Mouse (Mus musculus) macrophage (primary cell): ENCODE data around the gene Gif. TPM values are rescaled to one million over a fixed set of nuclear protein-coding genes. Genes with fewer than 3 reads are reported as not detected.
A peak's percentile ranks its signal among the peaks of the same experiment; 100 is the strongest.

ENCODE experiments used
- H3K27ac ChIP-seq: fragments of 350-480 bp; formaldehyde crosslinking; 2 replicates; pipeline ENCODE4 v1.9.0; 2021
- H3K36me3 ChIP-seq: fragments of 350-480 bp; formaldehyde crosslinking; 2 replicates; pipeline ENCODE4 v1.9.0; 2021; ENCODE audit errors: inconsistent target
- H3K4me3 ChIP-seq: fragments of 350-480 bp; formaldehyde crosslinking; 2 replicates; pipeline ENCODE4 v1.9.0; 2021; ENCODE audit errors: inconsistent target
- H3K79me2 ChIP-seq: fragments of 350-480 bp; formaldehyde crosslinking; 2 replicates; pipeline ENCODE4 v1.9.0; 2021; ENCODE audit errors: inconsistent target
- WGBS: methylation state at CpG from one replicate; pipeline ENCODE4 v1.1.7; 2026; ENCODE audit warnings: inconsistent platforms; ENCODE audit not compliant: missing documents; 5-methylcytosine and 5-hydroxymethylcytosine counted together
- polyA plus RNA-seq: library from polyadenylated mRNA; stranded (reverse); fragments of 250-400 nt; gene quantifications from 3 replicates; pipeline ENCODE4 v1.2.4, GENCODE M21; 2018; ENCODE audit warnings: inconsistent platforms

Gene Gif
- polyA plus RNA-seq, 1 experiment from 2014 or later = not detected

GRCm38 (mm10) chr19:11770205-11770892, 23.0 kb downstream of the Gif start, which contains the start of gene Mrpl16:
TSS of gene Mrpl16 (plus strand) at chr19:11770391.
- H3K27ac ChIP-seq = peak within 1 kb of the TSS; percentile 34
- under 1% methylated on average over 30 of the region's 30 CpGs for WGBS
- H3K4me3 ChIP-seq = peak within 1 kb of the TSS; percentile 86
- H3K79me2 ChIP-seq = no peaks in the 10 kb centered on the region
- H3K36me3 ChIP-seq = peaks cover 21% of the 10 kb centered on the region; the same call in 1 of the 2 replicates

GRCm38 (mm10) chr19:11777191-11777865, 30.0 kb downstream of the Gif start:
- Histone ChIP-seq H3K27ac (no peak overlapping the region), H3K36me3 (peaks cover 47% of the 10 kb centered on the region), H3K79me2 (no peaks in the 10 kb centered on the region), H3K4me3 (no peak overlapping the region)
- 77% methylated on average over 7 of the region's 7 CpGs for WGBS

- Histone ChIP-seq H3K4me3 (no peak overlapping the region), H3K36me3 (peaks cover 66% of the 10 kb centered on the region), H3K27ac (no peak overlapping the region), H3K79me2 (no peaks in the 10 kb centered on the region)
- WGBS = 93% methylated on average over 14 of the region's 14 CpGs
These were observed 38.2 kb downstream of the Gif start for GRCm38 (mm10) chr19:11785409-11786154.

GRCm38 (mm10) chr19:11787826-11788225, 40.5 kb downstream of the Gif start:
- no peak overlapping the region for H3K4me3 ChIP-seq
- H3K79me2 ChIP-seq = peaks cover 7% of the 10 kb centered on the region; the same call in 1 of the 2 replicates
- peaks cover 51% of the 10 kb centered on the region for H3K36me3 ChIP-seq
- 89% methylated on average over 6 of the region's 6 CpGs for WGBS
- no peak overlapping the region for H3K27ac ChIP-seq

- H3K79me2 ChIP-seq = peaks cover 16% of the 10 kb centered on the region
- H3K27ac ChIP-seq = no peak overlapping the region
- peaks cover 40% of the 10 kb centered on the region for H3K36me3 ChIP-seq
- WGBS = 98% methylated on average over 6 of the region's 6 CpGs
- no peak overlapping the region for H3K4me3 ChIP-seq
These were observed 41.5 kb downstream of the Gif start for GRCm38 (mm10) chr19:11788876-11789275.

- Histone ChIP-seq H3K79me2 (peaks cover 46% of the 10 kb centered on the region), H3K27ac (no peak overlapping the region), H3K4me3 (no peak overlapping the region), H3K36me3 (peaks cover 21% of the 10 kb centered on the region; the same call in 1 of the 2 replicates)
- WGBS = 56% methylated on average over 5 of the region's 5 CpGs
These were observed 44.5 kb downstream of the Gif start for GRCm38 (mm10) chr19:11791825-11792224.

GRCm38 (mm10) chr19:11793741-11794359, 46.5 kb downstream of the Gif start:
- Histone ChIP-seq H3K36me3 (peaks cover 20% of the 10 kb centered on the region; the same call in 1 of the 2 replicates), H3K27ac (no peak overlapping the region), H3K4me3 (no peak overlapping the region), H3K79me2 (peaks cover 54% of the 10 kb centered on the region)
- 100% methylated on average over 1 of the region's 2 CpGs for WGBS

GRCm38 (mm10) chr19:11794447-11794846, 47.1 kb downstream of the Gif start:
- 94% methylated on average over 6 of the region's 6 CpGs for WGBS
- Histone ChIP-seq H3K36me3 (peaks cover 14% of the 10 kb centered on the region; the same call in 1 of the 2 replicates), H3K79me2 (peaks cover 59% of the 10 kb centered on the region), H3K27ac (no peak overlapping the region), H3K4me3 (no peak overlapping the region)

- no peak overlapping the region for H3K4me3 ChIP-seq
- no peak overlapping the region for H3K27ac ChIP-seq
- H3K36me3 ChIP-seq = no peaks in the 10 kb centered on the region; the same call in 1 of the 2 replicates
- H3K79me2 ChIP-seq = peaks cover 38% of the 10 kb centered on the region
- WGBS = 66% methylated on average over 8 of the region's 8 CpGs
These were observed 53.4 kb downstream of the Gif start for GRCm38 (mm10) chr19:11800531-11801315.

GRCm38 (mm10) chr19:11804423-11804822, 57.1 kb downstream of the Gif start:
- H3K79me2 ChIP-seq = peaks cover 44% of the 10 kb centered on the region
- 0% methylated on average over 1 of the region's 1 CpGs for WGBS

GRCm38 (mm10) chr19:11807251-11807650, 59.9 kb downstream of the Gif start:
- Histone ChIP-seq H3K36me3 (no peaks in the 10 kb centered on the region), H3K27ac (no peak overlapping the region), H3K79me2 (peaks cover 70% of the 10 kb centered on the region), H3K4me3 (no peak overlapping the region)
- WGBS = 4% methylated on average over 2 of the region's 2 CpGs

More at GRCm38 (mm10) chr19:11804423-11804822, 57.1 kb downstream of the Gif start:
- H3K27ac ChIP-seq = 0 out of 2 replicates have a peak overlapping the region, but pooled peaks have one; percentile 4
- no peaks in the 10 kb centered on the region; the same call in 1 of the 2 replicates for H3K36me3 ChIP-seq
- no peak overlapping the region for H3K4me3 ChIP-seq

GRCm38 (mm10) chr19:11807822-11808221, 60.5 kb downstream of the Gif start:
- H3K79me2 ChIP-seq = peaks cover 76% of the 10 kb centered on the region
- WGBS = 49% methylated on average over 6 of the region's 6 CpGs
- H3K36me3 ChIP-seq = no peaks in the 10 kb centered on the region
- no peak overlapping the region for H3K4me3 ChIP-seq
- peak overlapping the region; percentile 33 for H3K27ac ChIP-seq

GRCm38 (mm10) chr19:11808452-11808851, 61.1 kb downstream of the Gif start:
- Histone ChIP-seq H3K27ac (peak overlapping the region; percentile 33), H3K79me2 (peaks cover 82% of the 10 kb centered on the region), H3K4me3 (no peak overlapping the region), H3K36me3 (no peaks in the 10 kb centered on the region)
- 14% methylated on average over 2 of the region's 2 CpGs for whole genome bisulfite sequencing
